Mouse (Mus musculus) ES-Bruce4 (cell line): ENCODE results near the gene Pank3. TPM values are rescaled to one million over a fixed set of nuclear protein-coding genes. Genes with fewer than 3 reads are reported as not detected.
A peak's percentile ranks its signal among the peaks of the same experiment; 100 is the strongest.
"Not testable (repeated sequence)": the region's sequence is repeated elsewhere in the genome, so short reads cannot be mapped to it uniquely, and the experiment has no call there.

Source experiments
- H3K27ac ChIP-seq: 2 replicates; pipeline ENCODE4 v1.5.1; 2012; ENCODE audit warnings: low read length, inconsistent platforms; ENCODE audit not compliant: insufficient read depth
- H3K27me3 ChIP-seq: 2 replicates; pipeline ENCODE4 v1.6.1; 2012; ENCODE audit warnings: mild to moderate bottlenecking, low read length, inconsistent platforms; ENCODE audit not compliant: control insufficient read depth, poor library complexity, insufficient read depth, severe bottlenecking
- H3K36me3 ChIP-seq: 2 replicates; pipeline ENCODE4 v1.6.1; 2012; ENCODE audit warnings: inconsistent platforms, mild to moderate bottlenecking, low read length, moderate library complexity; ENCODE audit not compliant: control insufficient read depth, poor library complexity, insufficient read depth, severe bottlenecking
- H3K4me1 ChIP-seq: one replicate; pipeline ENCODE4 v1.8.1; 2011; ENCODE audit warnings: low read length; ENCODE audit not compliant: control insufficient read depth, insufficient read depth
- H3K4me3 ChIP-seq: 2 replicates; pipeline ENCODE4 v1.5.1; 2011; ENCODE audit warnings: low read depth, mild to moderate bottlenecking, low read length
- H3K9ac ChIP-seq: 2 replicates; pipeline ENCODE4 v1.6.1; 2012; ENCODE audit warnings: low read depth, mild to moderate bottlenecking, inconsistent platforms; ENCODE audit not compliant: poor library complexity, severe bottlenecking
- H3K9me3 ChIP-seq: replicated peaks from 2 replicates; pipeline ENCODE4 v1.6.1; 2012; ENCODE audit warnings: mild to moderate bottlenecking, low read length, inconsistent platforms; ENCODE audit not compliant: control insufficient read depth, poor library complexity, insufficient read depth, severe bottlenecking
- CTCF ChIP-seq: IDR thresholded peaks from one replicate; pipeline ENCODE4 v1.8.1; 2011; ENCODE audit warnings: low read depth, low read length
- EP300 ChIP-seq: IDR thresholded peaks from 2 replicates; pipeline ENCODE4 v1.6.1; 2011; ENCODE audit warnings: low read depth, low read length; ENCODE audit not compliant: insufficient read depth
- POLR2A ChIP-seq: IDR thresholded peaks from one replicate; pipeline ENCODE4 v1.8.1; 2011; ENCODE audit warnings: low read length; ENCODE audit not compliant: insufficient read depth
- polyA plus RNA-seq: library from polyadenylated mRNA; stranded (reverse); fragments of >200 nt; gene quantifications from 2 replicates; pipeline ENCODE4 v1.2.4, GENCODE M21; 2011; ENCODE audit warnings: low read depth; ENCODE audit not compliant: missing spikeins, insufficient read depth, insufficient read length

The Pank3 gene
- polyA plus RNA-seq, 1 experiment, result 29.3 TPM

DNA sequence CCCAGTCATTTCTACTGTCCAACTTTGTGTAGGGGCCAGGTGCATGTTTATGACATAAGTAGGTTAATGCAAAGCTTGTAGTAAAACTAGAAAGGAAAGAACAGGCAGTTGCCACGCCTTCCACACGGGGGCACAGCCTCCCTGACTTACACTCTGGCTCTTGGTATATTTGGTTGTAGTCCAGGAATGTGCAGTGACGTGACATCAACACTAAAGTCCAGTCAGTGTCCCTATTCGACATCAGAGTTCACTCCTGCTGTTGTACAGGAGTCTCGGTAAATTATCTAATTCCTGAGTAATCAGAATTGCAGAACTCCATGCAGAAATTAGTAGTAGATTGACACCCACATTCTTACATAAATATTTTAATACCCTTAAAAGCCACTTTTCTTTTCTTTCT lies 13.8 kb downstream of the Pank3 start:
- Histone ChIP-seq H3K27me3 (no peaks in the 10 kb centered on the region), H3K9ac (no peak overlapping the region), H3K4me3 (no peak overlapping the region), H3K4me1 (no peaks in the 10 kb centered on the region), H3K36me3 (peaks cover 59% of the 10 kb centered on the region), H3K27ac (no peak overlapping the region), H3K9me3 (no peaks in the 10 kb centered on the region)
- no peak for TF ChIP-seq EP300

DNA sequence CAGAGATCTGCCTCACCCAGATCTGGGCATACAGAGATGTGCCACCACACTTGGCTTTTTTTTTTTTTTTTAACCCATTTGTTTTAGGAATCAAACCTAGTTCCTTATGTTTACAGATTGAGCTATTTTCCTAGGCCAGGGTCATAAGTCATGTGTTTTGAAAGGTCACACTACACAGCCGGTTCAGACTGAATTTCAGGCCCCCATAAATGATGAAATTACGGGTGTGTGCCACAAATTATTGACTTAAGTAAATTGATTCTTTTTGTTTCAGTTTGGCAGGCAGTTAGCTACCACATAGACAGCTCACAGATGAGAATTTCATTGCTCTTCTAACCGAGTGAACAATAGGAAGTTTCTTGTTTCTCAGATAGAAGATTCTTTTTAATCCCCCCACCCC lies 14.7 kb downstream of the Pank3 start:
- Histone ChIP-seq H3K4me3 (no peak overlapping the region), H3K4me1 (no peaks in the 10 kb centered on the region), H3K36me3 (peaks cover 52% of the 10 kb centered on the region), H3K9me3 (no peaks in the 10 kb centered on the region), H3K9ac (no peak overlapping the region), H3K27me3 (no peaks in the 10 kb centered on the region), H3K27ac (no peak overlapping the region)
- no peak for TF ChIP-seq CTCF
- no peak for TF ChIP-seq POLR2A
- no peak for TF ChIP-seq EP300

DNA sequence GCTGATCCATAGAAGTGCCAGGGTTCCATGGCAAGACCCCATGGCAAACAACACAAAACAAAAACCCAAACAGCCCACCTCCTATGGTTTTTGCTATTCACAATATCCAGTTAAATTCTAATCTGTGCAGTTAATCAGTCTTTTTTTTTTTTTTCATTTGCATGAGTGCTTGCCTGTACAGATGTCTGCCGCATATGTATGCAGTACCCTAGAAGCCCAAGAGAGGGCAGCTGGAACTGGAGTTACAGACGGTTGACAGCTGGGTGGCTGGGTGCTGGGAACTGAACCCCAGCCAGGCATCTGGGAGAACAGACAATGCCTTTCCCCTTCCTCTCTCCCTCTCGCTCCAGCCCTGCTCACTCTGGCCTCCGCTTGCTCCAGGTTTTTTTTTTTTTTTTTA lies 15.3 kb downstream of the Pank3 start:
- Histone ChIP-seq H3K27me3 (no peaks in the 10 kb centered on the region), H3K4me3 (no peak overlapping the region), H3K9ac (no peak overlapping the region), H3K36me3 (peaks cover 52% of the 10 kb centered on the region), H3K9me3 (no peaks in the 10 kb centered on the region), H3K4me1 (no peaks in the 10 kb centered on the region), H3K27ac (no peak overlapping the region)
- no peak for TF ChIP-seq EP300
- no peak for TF ChIP-seq CTCF
- TF ChIP-seq POLR2A, result no peak

DNA sequence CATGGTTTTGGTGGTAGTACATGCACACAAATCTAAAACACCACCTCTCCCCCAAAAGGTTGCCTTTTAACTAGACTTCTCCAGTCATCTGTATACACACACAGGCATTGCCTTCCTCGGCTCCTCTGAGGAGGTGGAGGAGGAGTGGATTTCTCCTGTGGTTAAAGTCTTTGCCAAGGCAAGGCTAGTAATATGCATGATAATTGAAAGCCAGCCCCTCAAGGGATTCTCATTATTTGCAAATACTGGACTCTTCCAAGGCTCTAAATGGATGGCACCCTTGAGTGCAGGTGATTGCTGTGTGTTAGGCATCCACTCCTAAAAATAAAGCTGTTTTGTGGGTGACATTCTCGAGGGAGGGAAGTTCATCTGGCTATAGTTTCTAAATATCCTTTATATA lies 19.2 kb downstream of the Pank3 start:
- H3K27ac ChIP-seq, result no peak overlapping the region
- no peak overlapping the region for H3K9ac ChIP-seq
- no peaks in the 10 kb centered on the region for H3K4me1 ChIP-seq
- no peaks in the 10 kb centered on the region for H3K9me3 ChIP-seq
- TF ChIP-seq CTCF (no peak), POLR2A (no peak), EP300 (no peak)
- H3K27me3 ChIP-seq, result no peaks in the 10 kb centered on the region
- peaks cover 37% of the 10 kb centered on the region for H3K36me3 ChIP-seq
- no peak overlapping the region for H3K4me3 ChIP-seq

DNA sequence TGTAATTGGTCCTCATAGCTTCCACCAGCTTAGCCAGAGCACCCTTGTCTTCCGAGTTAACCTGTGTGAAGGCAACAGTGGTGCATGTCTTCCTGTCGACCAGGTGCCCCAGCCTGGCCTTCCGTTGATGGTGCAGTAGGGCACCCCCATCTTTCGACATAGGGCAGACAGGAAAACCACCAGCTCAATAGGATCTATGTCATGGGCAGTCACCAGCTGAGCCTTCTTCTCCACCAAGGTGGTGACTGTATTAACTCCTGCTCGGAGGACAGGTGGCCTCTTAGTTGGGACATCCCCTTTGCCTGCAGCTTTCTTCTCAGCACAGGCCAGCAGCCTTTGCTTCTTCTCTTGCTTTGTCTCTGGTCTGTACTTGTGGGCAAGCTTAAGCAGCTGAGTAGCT lies 23.5 kb downstream of the Pank3 start:
- H3K36me3 ChIP-seq, result peaks cover 14% of the 10 kb centered on the region
- H3K27me3 ChIP-seq, H3K4me3 ChIP-seq, H3K9ac ChIP-seq, H3K4me1 ChIP-seq, H3K9me3 ChIP-seq, H3K27ac ChIP-seq: not testable (repeated sequence)

DNA sequence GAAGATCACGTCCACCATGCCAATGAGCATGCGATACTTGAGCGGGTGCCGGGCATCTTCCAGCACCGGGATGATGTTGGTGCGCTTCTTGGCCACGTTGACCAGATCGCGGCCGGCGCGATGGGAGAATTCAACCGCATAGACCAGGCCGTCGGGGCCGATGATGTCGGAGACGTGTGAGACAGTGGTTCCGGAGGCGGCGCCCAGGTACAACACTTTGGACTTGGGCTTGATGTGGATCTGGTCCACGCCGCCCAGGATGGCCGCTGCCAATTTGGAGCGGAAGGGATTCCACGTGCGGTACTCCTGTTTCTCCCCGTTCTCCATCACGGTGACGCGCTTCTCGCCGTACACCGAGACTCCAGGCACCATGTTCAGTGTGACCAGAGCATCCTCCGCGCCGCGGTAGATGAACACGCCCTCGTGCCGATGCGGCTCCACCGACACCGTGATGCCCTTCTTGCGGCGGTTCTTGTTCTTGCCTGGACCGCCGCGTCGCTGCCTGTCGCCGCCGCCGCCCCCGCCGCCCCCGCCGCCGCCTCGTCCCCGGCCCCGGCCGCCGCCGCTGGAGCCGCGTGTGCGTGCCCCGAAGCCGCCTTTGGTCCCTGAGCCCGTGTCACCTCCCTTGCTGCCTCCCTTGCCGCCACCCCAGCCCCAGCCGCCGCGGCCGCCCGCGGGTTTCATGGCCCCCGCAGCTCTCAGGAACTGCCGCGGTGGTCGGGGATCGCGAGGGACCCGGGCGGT lies 28.6 kb downstream of the Pank3 start:
- TF ChIP-seq CTCF, result no peak
- no peak for TF ChIP-seq POLR2A
- TF ChIP-seq EP300, result no peak
- Histone ChIP-seq H3K27ac (no peak overlapping the region), H3K27me3 (peaks cover 15% of the 10 kb centered on the region), H3K4me1 (no peaks in the 10 kb centered on the region), H3K36me3 (no peaks in the 10 kb centered on the region), H3K4me3 (peak overlapping the region; percentile 61), H3K9me3 (no peaks in the 10 kb centered on the region), H3K9ac (0 out of 2 replicates have a peak overlapping the region, but pooled peaks have one; percentile 24)

DNA sequence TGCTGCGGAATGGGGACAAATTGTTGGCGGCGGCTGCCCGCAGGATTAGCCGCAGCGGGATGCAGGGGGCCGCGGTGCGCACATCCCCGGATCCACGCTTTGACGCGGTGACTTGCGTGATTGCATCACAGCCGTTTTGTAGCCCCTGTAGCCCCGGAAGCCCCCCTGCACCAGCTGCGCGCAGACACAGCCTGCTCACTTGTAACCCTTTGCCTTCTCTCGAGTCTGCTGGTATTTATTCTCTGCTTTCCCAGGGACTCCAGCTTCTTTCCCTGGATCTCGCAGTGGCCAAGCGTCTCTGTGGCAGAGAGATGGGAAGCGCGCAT lies 29.2 kb downstream of the Pank3 start:
- peak overlapping the region; percentile 26 for H3K4me3 ChIP-seq
- H3K27me3 ChIP-seq, result peaks cover 15% of the 10 kb centered on the region
- H3K9me3 ChIP-seq, result no peaks in the 10 kb centered on the region
- TF ChIP-seq CTCF, result no peak
- TF ChIP-seq POLR2A, result no peak
- no peak for TF ChIP-seq EP300
- H3K27ac ChIP-seq, result no peak overlapping the region
- H3K36me3 ChIP-seq, result no peaks in the 10 kb centered on the region
- no peaks in the 10 kb centered on the region for H3K4me1 ChIP-seq
- 0 out of 2 replicates have a peak overlapping the region, but pooled peaks have one; percentile 24 for H3K9ac ChIP-seq
